Mouse (Mus musculus) midbrain, embryonic 11.5 days (tissue): ENCODE results near the gene Olfr160. TPM values are rescaled to one million over a fixed set of nuclear protein-coding genes. Genes with fewer than 3 reads are reported as not detected.

Experiments
- ATAC-seq: fragments of 200-750 bp; cut with Nextera tagmentation; 2 replicates; pipeline ENCODE4 v1.8.0; 2017; ENCODE audit warnings: moderate TSS enrichment, moderate library complexity; ENCODE audit not compliant: low FRiP score
- DNase-seq: peaks from one replicate; pipeline ENCODE4 v3.0.0; 2015; ENCODE audit warnings: low spot score; ENCODE audit errors: missing footprints
- H3K27ac ChIP-seq: fragments of 300-500 bp; sonication (generic); 2 replicates; pipeline ENCODE4 v1.5.1; 2014; ENCODE audit warnings: low read depth, low read length
- H3K27me3 ChIP-seq: fragments of 300-500 bp; sonication (generic); 2 replicates; pipeline ENCODE4 v1.6.1; 2014; ENCODE audit warnings: mild to moderate bottlenecking, low read length, moderate library complexity, mixed read lengths; ENCODE audit not compliant: control insufficient read depth, insufficient read depth
- H3K36me3 ChIP-seq: fragments of 300-500 bp; sonication (generic); 2 replicates; pipeline ENCODE4 v1.6.1; 2014; ENCODE audit warnings: mild to moderate bottlenecking, low read length, moderate library complexity, mixed read lengths; ENCODE audit not compliant: control insufficient read depth, insufficient read depth
- H3K4me1 ChIP-seq: fragments of 300-500 bp; sonication (generic); 2 replicates; pipeline ENCODE4 v1.6.1; 2014; ENCODE audit warnings: low read length; ENCODE audit not compliant: control insufficient read depth, insufficient read depth
- H3K4me2 ChIP-seq: fragments of 300-500 bp; sonication (generic); 2 replicates; pipeline ENCODE4 v1.6.1; 2014; ENCODE audit warnings: mild to moderate bottlenecking, moderate library complexity
- H3K4me3 ChIP-seq: fragments of 300-500 bp; sonication (generic); 2 replicates; pipeline ENCODE4 v1.5.1; 2014; ENCODE audit warnings: low read depth, low read length
- H3K9ac ChIP-seq: fragments of 300-500 bp; sonication (generic); 2 replicates; pipeline ENCODE4 v1.6.1; 2014; ENCODE audit warnings: low read length
- H3K9me3 ChIP-seq: fragments of 300-500 bp; sonication (generic); 2 replicates; pipeline ENCODE4 v1.6.1; 2016; ENCODE audit warnings: low read length; ENCODE audit not compliant: control insufficient read depth
- WGBS: fragments of 180-500 bp; shearing (Covaris S2); extraction: QIAGEN DNeasy Blood & Tissue Kit; methylation state at CpG from one replicate; pipeline ENCODE4 v1.1.7; 2014; 5-methylcytosine and 5-hydroxymethylcytosine counted together
- polyA plus RNA-seq: library from polyadenylated mRNA; unstranded; fragments of >200 nt; fragmentation: Nextera tagmentation; extraction: Ambion mirVana; gene quantifications from 2 replicates; pipeline ENCODE4 v1.2.1, GENCODE M21; 2014

The Olfr160 gene
- polyA plus RNA-seq, 1 experiment from 2014 or later = not detected

GRCm38 (mm10) chr9:37687941-37688303, 28.1 kb downstream of the Olfr160 start:
- H3K27me3 ChIP-seq = no peaks in the 10 kb centered on the region
- H3K4me1 ChIP-seq = no peaks in the 10 kb centered on the region
- DNase-seq = no peak

GRCm38 (mm10) chr9:37687288-37687940, 28.6 kb downstream of the Olfr160 start:
- no peak for DNase-seq
- H3K27me3 ChIP-seq = no peaks in the 10 kb centered on the region
- no peak overlapping the region for H3K4me2 ChIP-seq
- H3K36me3 ChIP-seq = no peaks in the 10 kb centered on the region
- H3K9ac ChIP-seq = no peak overlapping the region
- no peaks in the 10 kb centered on the region for H3K4me1 ChIP-seq
- no peak overlapping the region for H3K27ac ChIP-seq
- ATAC-seq = no peak
- no peak overlapping the region for H3K4me3 ChIP-seq
- WGBS = 75% methylated on average over 3 of the region's 3 CpGs
- H3K9me3 ChIP-seq = no peaks in the 10 kb centered on the region

More at GRCm38 (mm10) chr9:37687941-37688303, 28.1 kb downstream of the Olfr160 start:
- Histone ChIP-seq H3K36me3 (no peaks in the 10 kb centered on the region), H3K9ac (no peak overlapping the region), H3K27ac (no peak overlapping the region), H3K9me3 (no peaks in the 10 kb centered on the region), H3K4me2 (no peak overlapping the region), H3K4me3 (no peak overlapping the region)
- 50% methylated on average over 3 of the region's 3 CpGs for WGBS
- ATAC-seq = no peak

GRCm38 (mm10) chr9:37681123-37681522, 34.9 kb downstream of the Olfr160 start:
- 100% methylated on average over 1 of the region's 1 CpGs for WGBS
- Histone ChIP-seq H3K9me3 (no peaks in the 10 kb centered on the region), H3K4me1 (no peaks in the 10 kb centered on the region), H3K27ac (no peak overlapping the region), H3K4me3 (no peak overlapping the region), H3K36me3 (no peaks in the 10 kb centered on the region), H3K9ac (no peak overlapping the region), H3K4me2 (no peak overlapping the region), H3K27me3 (no peaks in the 10 kb centered on the region)
- ATAC-seq = no peak
- no peak for DNase-seq

- ATAC-seq = no peak
- WGBS = 89% methylated on average over 4 of the region's 4 CpGs
- Histone ChIP-seq H3K36me3 (no peaks in the 10 kb centered on the region), H3K4me1 (no peaks in the 10 kb centered on the region), H3K27me3 (no peaks in the 10 kb centered on the region), H3K4me2 (no peak overlapping the region), H3K4me3 (no peak overlapping the region), H3K27ac (no peak overlapping the region), H3K9ac (no peak overlapping the region), H3K9me3 (no peaks in the 10 kb centered on the region)
- DNase-seq = no peak
These were observed 40.8 kb downstream of the Olfr160 start for GRCm38 (mm10) chr9:37675287-37675686.

- no peaks in the 10 kb centered on the region for H3K27me3 ChIP-seq
- H3K9me3 ChIP-seq = no peaks in the 10 kb centered on the region
- ATAC-seq (no peak), DNase-seq (no peak)
- 86% methylated on average over 3 of the region's 3 CpGs for WGBS
- no peaks in the 10 kb centered on the region for H3K36me3 ChIP-seq
- H3K4me1 ChIP-seq = no peaks in the 10 kb centered on the region
- no peak overlapping the region for H3K27ac ChIP-seq
- H3K4me2 ChIP-seq = no peak overlapping the region
- no peak overlapping the region for H3K4me3 ChIP-seq
- H3K9ac ChIP-seq = no peak overlapping the region
These were observed 45.8 kb downstream of the Olfr160 start for GRCm38 (mm10) chr9:37670261-37670660.

- Histone ChIP-seq H3K4me2 (no peak overlapping the region), H3K9me3 (no peaks in the 10 kb centered on the region), H3K27ac (no peak overlapping the region), H3K9ac (no peak overlapping the region), H3K36me3 (no peaks in the 10 kb centered on the region), H3K27me3 (no peaks in the 10 kb centered on the region), H3K4me3 (no peak overlapping the region), H3K4me1 (no peaks in the 10 kb centered on the region)
- WGBS = 65% methylated on average over 4 of the region's 4 CpGs
- DNase-seq = peak; percentile 56
- ATAC-seq = no peak
These were observed 46.4 kb downstream of the Olfr160 start for GRCm38 (mm10) chr9:37669678-37670077.

GRCm38 (mm10) chr9:37669115-37669514, 46.9 kb downstream of the Olfr160 start, which contains the start of gene Panx3:
Gene Panx3 (minus strand): TSS chr9:37669235.
- H3K27me3 ChIP-seq = no peaks in the 10 kb centered on the region
- no peaks in the 10 kb centered on the region for H3K36me3 ChIP-seq
- peak; percentile 70 for DNase-seq
- ATAC-seq = no peak
- no peaks in the 10 kb centered on the region for H3K4me1 ChIP-seq
- H3K4me2 ChIP-seq = no peak within 1 kb of the TSS
- H3K27ac ChIP-seq = no peak within 1 kb of the TSS
- no peak within 1 kb of the TSS for H3K4me3 ChIP-seq
- no peak within 1 kb of the TSS for H3K9ac ChIP-seq
- H3K9me3 ChIP-seq = no peaks in the 10 kb centered on the region
- WGBS = 75% methylated on average over 6 of the region's 6 CpGs

- WGBS = 80% methylated on average over 7 of the region's 7 CpGs
- DNase-seq = no peak
- Histone ChIP-seq H3K36me3 (no peaks in the 10 kb centered on the region), H3K27me3 (no peaks in the 10 kb centered on the region), H3K4me3 (no peak overlapping the region), H3K9ac (no peak overlapping the region), H3K4me2 (no peak overlapping the region), H3K27ac (no peak overlapping the region), H3K9me3 (no peaks in the 10 kb centered on the region), H3K4me1 (no peaks in the 10 kb centered on the region)
- no peak for ATAC-seq
These were observed 50.0 kb downstream of the Olfr160 start for GRCm38 (mm10) chr9:37666045-37666444.

- WGBS = 84% methylated on average over 2 of the region's 2 CpGs
- ATAC-seq (no peak), DNase-seq (no peak)
- Histone ChIP-seq H3K4me2 (no peak overlapping the region), H3K27ac (no peak overlapping the region), H3K9ac (no peak overlapping the region), H3K4me1 (no peaks in the 10 kb centered on the region), H3K9me3 (no peaks in the 10 kb centered on the region), H3K27me3 (no peaks in the 10 kb centered on the region), H3K36me3 (no peaks in the 10 kb centered on the region), H3K4me3 (no peak overlapping the region)
These were observed 51.4 kb downstream of the Olfr160 start for GRCm38 (mm10) chr9:37664604-37665003.
